Mouse (Mus musculus) heart, embryonic 16.5 days (tissue): Measurements from ENCODE around the gene Zranb2. TPM values are rescaled to one million over a fixed set of nuclear protein-coding genes. Genes with fewer than 3 reads are reported as not detected.

ENCODE experiments used
- ATAC-seq: fragments of 200-750 bp; cut with Nextera tagmentation; replicated peaks from 2 replicates; pipeline ENCODE4 v1.8.0; 2017; ENCODE audit warnings: moderate number of reproducible peaks; ENCODE audit not compliant: insufficient read depth, low FRiP score; ENCODE audit errors: extremely low read depth
- H3K27ac ChIP-seq: fragments of 300-500 bp; sonication (generic); 2 replicates; pipeline ENCODE4 v1.5.1; 2014; ENCODE audit warnings: mild to moderate bottlenecking, low read length, control low read depth, moderate library complexity
- H3K27me3 ChIP-seq: fragments of 300-500 bp; sonication (generic); 2 replicates; pipeline ENCODE4 v1.6.1; 2014; ENCODE audit warnings: low read length, mixed read lengths; ENCODE audit not compliant: control insufficient read depth, insufficient read depth
- H3K36me3 ChIP-seq: fragments of 300-500 bp; sonication (generic); 2 replicates; pipeline ENCODE4 v1.6.1; 2014; ENCODE audit not compliant: control insufficient read depth, insufficient read depth
- H3K4me1 ChIP-seq: fragments of 300-500 bp; sonication (generic); 2 replicates; pipeline ENCODE4 v1.6.1; 2014; ENCODE audit warnings: low read length, mixed read lengths; ENCODE audit not compliant: control insufficient read depth, insufficient read depth
- H3K4me2 ChIP-seq: fragments of 300-500 bp; sonication (generic); 2 replicates; pipeline ENCODE4 v1.6.1; 2014; ENCODE audit warnings: low read depth, mild to moderate bottlenecking, control low read depth, low read length
- H3K4me3 ChIP-seq: fragments of 300-500 bp; sonication (generic); 2 replicates; pipeline ENCODE4 v1.5.1; 2014; ENCODE audit warnings: mild to moderate bottlenecking, control low read depth, low read length
- H3K9ac ChIP-seq: fragments of 300-500 bp; sonication (generic); 2 replicates; pipeline ENCODE4 v1.6.1; 2014; ENCODE audit warnings: low read length, control low read depth
- H3K9me3 ChIP-seq: fragments of 300-500 bp; sonication (generic); replicated peaks from 2 replicates; pipeline ENCODE4 v1.6.1; 2016; ENCODE audit warnings: low read length; ENCODE audit not compliant: control insufficient read depth
- WGBS: fragments of 180-500 bp; shearing (Covaris S2); extraction: QIAGEN DNeasy Blood & Tissue Kit; methylation state at CpG from one replicate; pipeline ENCODE4 v1.1.7; 2014; 5-methylcytosine and 5-hydroxymethylcytosine counted together
- polyA plus RNA-seq: library from polyadenylated mRNA; unstranded; fragments of >200 nt; fragmentation: Nextera tagmentation; extraction: Ambion mirVana; gene quantifications from 2 replicates; pipeline ENCODE4 v1.2.1, GENCODE M21; 2015

Zranb2 gene
- polyA plus RNA-seq, 1 experiment from 2014 or later = 62.0 TPM

DNA sequence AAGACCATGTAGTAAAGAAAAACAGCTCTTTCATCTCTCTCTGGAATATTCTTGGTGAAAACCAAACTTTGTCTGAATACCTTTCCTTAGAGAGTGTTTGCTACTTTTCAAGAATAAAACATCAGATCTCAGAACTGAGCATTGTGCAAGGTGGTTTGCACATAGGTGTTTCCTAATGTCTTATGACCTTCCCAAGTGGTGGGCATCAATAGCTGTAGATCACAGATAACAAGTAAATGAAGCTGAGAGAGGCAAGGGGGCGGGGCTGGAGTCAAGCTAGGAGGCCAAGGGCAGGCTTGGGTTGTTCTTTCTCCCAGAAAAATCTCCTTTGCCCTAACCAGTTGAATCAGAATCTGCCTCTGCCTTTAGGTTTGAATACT, 42.4 kb downstream of the Zranb2 start:
- Histone ChIP-seq H3K4me1 (peaks cover 19% of the 10 kb centered on the region), H3K36me3 (no peaks in the 10 kb centered on the region), H3K27ac (no peak overlapping the region), H3K9me3 (no peaks in the 10 kb centered on the region), H3K27me3 (no peaks in the 10 kb centered on the region), H3K9ac (no peak overlapping the region), H3K4me2 (no peak overlapping the region), H3K4me3 (no peak overlapping the region)
- whole genome bisulfite sequencing = 95% methylated on average over 1 of the region's 1 CpGs
- no peak for ATAC-seq

- WGBS = 39% methylated on average over 1 of the region's 1 CpGs
- no peaks in the 10 kb centered on the region for H3K27me3 ChIP-seq
- no peak for ATAC-seq
- no peak overlapping the region for H3K9ac ChIP-seq
- H3K36me3 ChIP-seq = no peaks in the 10 kb centered on the region
- H3K4me3 ChIP-seq = no peak overlapping the region
- no peak overlapping the region for H3K4me2 ChIP-seq
- no peaks in the 10 kb centered on the region for H3K9me3 ChIP-seq
- H3K4me1 ChIP-seq = peaks cover 19% of the 10 kb centered on the region
- no peak overlapping the region for H3K27ac ChIP-seq
These were observed 42.9 kb downstream of the Zranb2 start for GRCm38 (mm10) chr3:157576862-157577261.

DNA sequence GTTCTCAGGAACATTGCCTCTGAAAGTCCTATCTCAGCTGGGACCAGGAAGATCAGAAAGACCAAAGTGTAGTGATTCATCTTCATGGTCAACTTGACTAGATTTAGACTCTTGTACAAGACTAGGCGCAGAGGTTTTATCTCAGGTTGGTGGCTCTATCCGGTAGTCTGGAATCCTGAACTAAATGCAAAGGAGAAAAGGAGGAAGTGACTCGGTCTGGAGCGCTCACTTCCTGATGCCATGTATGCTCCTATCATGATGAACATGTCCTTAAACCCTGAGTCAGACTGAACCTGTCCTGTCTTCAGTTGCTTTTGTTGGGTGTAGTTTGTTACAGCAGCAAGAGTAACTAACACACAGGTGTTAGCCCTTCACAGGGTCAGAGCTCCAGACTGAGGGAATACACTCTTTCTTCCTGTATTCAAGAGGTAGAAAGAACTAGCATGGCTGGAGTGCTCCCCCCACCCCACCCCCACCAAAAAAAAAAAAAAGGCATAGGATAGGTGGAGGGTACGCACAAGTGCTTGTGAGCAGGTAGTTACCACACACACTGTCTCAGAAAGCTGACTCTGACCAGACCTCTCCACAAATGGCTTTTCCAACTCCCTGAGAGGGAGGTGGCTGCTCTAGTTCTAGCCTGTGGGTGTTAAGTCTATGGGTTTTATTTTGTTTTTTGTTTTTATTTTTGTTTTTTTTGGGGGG, 44.7 kb downstream of the Zranb2 start:
- Histone ChIP-seq H3K4me3 (no peak overlapping the region), H3K9me3 (no peaks in the 10 kb centered on the region), H3K4me1 (peaks cover 21% of the 10 kb centered on the region), H3K4me2 (no peak overlapping the region), H3K9ac (no peak overlapping the region), H3K27me3 (no peaks in the 10 kb centered on the region), H3K27ac (no peak overlapping the region), H3K36me3 (no peaks in the 10 kb centered on the region)
- 73% methylated on average over 5 of the region's 5 CpGs for WGBS
- no peak for ATAC-seq

GRCm38 (mm10) chr3:157579376-157579775, 45.4 kb downstream of the Zranb2 start:
- H3K4me3 ChIP-seq = no peak overlapping the region
- H3K4me1 ChIP-seq = peaks cover 21% of the 10 kb centered on the region
- no peaks in the 10 kb centered on the region for H3K27me3 ChIP-seq
- H3K36me3 ChIP-seq = no peaks in the 10 kb centered on the region
- H3K27ac ChIP-seq = no peak overlapping the region
- ATAC-seq = no peak
- 29% methylated on average over 2 of the region's 2 CpGs for WGBS
- no peak overlapping the region for H3K4me2 ChIP-seq
- no peaks in the 10 kb centered on the region for H3K9me3 ChIP-seq
- no peak overlapping the region for H3K9ac ChIP-seq

DNA sequence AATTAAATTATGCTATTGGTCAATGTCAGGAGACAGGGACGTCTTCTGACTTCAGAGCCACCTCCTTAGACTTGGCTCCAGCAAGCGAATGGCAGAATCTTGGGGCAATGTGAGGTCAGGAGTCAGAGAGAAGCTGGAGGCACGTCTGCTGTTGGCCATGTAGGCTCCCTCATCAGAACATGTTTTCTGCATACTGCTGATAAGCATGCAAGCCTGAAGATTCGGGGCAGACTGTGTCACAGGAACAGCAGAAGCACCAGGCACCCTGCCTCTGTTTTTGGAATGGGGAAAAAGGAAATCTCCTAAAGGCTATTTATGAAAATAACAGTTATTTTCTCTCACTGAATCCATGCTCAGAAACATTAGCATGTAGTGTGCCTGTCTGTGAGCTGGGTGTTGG, 46.3 kb downstream of the Zranb2 start:
- Histone ChIP-seq H3K4me1 (peaks cover 21% of the 10 kb centered on the region), H3K9ac (no peak overlapping the region), H3K9me3 (no peaks in the 10 kb centered on the region), H3K4me3 (no peak overlapping the region), H3K36me3 (no peaks in the 10 kb centered on the region), H3K27me3 (no peaks in the 10 kb centered on the region), H3K4me2 (no peak overlapping the region), H3K27ac (no peak overlapping the region)
- ATAC-seq = no peak
- WGBS = 39% methylated on average over 4 of the region's 4 CpGs

- Histone ChIP-seq H3K27ac (no peak overlapping the region), H3K4me1 (peaks cover 16% of the 10 kb centered on the region), H3K4me3 (no peak overlapping the region), H3K4me2 (no peak overlapping the region), H3K27me3 (no peaks in the 10 kb centered on the region), H3K9me3 (no peaks in the 10 kb centered on the region), H3K36me3 (no peaks in the 10 kb centered on the region), H3K9ac (no peak overlapping the region)
- WGBS = 44% methylated on average over 2 of the region's 2 CpGs
- ATAC-seq = no peak
These were observed 47.8 kb downstream of the Zranb2 start for GRCm38 (mm10) chr3:157581755-157582154.

GRCm38 (mm10) chr3:157582626-157583405, 48.9 kb downstream of the Zranb2 start:
- Histone ChIP-seq H3K4me1 (peaks cover 16% of the 10 kb centered on the region), H3K9ac (no peak overlapping the region), H3K4me2 (no peak overlapping the region), H3K36me3 (no peaks in the 10 kb centered on the region), H3K4me3 (no peak overlapping the region), H3K9me3 (no peaks in the 10 kb centered on the region), H3K27ac (no peak overlapping the region), H3K27me3 (no peaks in the 10 kb centered on the region)
- no peak for ATAC-seq
- 53% methylated on average over 5 of the region's 5 CpGs for WGBS

- no peak for ATAC-seq
- H3K36me3 ChIP-seq = no peaks in the 10 kb centered on the region
These were observed 63.9 kb downstream of the Zranb2 start for GRCm38 (mm10) chr3:157597837-157598379.

More at GRCm38 (mm10) chr3:157597837-157598379, 63.9 kb downstream of the Zranb2 start:
- Histone ChIP-seq H3K4me2 (no peak overlapping the region), H3K27me3 (no peaks in the 10 kb centered on the region), H3K4me3 (no peak overlapping the region), H3K4me1 (no peaks in the 10 kb centered on the region), H3K9me3 (no peaks in the 10 kb centered on the region), H3K9ac (no peak overlapping the region), H3K27ac (no peak overlapping the region)
- WGBS = 69% methylated on average over 7 of the region's 7 CpGs
